Mouse (Mus musculus) embryo, embryonic 9.5 days (tissue): Measurements from ENCODE around the gene Celf2.

Experiments
- DNase-seq: peaks from one replicate; pipeline ENCODE4 v3.0.0-alpha.2; 2017; ENCODE audit errors: extremely low spot score

The Celf2 gene

DNA sequence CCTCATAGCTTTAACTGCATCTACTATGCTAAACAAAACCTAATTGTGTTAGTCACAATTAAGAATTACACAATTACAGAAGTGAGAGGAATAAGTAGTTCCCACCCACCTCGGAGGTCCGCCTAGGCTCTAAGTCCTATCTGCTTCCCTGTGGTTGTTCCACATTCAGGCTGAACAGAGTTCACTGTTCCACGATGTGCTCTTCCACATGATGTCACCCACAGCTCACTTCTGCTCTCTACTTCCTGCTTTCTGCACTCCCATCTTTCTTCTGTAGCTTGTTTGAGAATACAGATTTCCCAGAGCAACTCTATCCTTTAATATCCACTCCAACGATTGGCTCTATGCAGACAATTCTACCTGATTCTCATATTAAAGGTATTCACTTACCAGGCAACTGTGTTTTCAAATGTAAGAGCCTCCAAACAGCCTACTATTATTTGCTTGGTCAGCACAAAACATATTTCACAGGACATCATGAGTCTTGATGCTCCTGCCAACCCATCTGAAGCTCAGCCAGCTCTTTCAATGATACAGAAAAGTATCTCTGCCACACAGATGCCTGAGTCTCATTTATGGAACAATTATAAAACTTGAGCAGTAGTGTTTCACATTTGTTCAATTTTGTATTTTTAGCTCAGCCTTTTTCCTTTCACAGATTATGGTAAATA, 769.2 kb downstream of the Celf2 start:
- no peak for DNase-seq

DNA sequence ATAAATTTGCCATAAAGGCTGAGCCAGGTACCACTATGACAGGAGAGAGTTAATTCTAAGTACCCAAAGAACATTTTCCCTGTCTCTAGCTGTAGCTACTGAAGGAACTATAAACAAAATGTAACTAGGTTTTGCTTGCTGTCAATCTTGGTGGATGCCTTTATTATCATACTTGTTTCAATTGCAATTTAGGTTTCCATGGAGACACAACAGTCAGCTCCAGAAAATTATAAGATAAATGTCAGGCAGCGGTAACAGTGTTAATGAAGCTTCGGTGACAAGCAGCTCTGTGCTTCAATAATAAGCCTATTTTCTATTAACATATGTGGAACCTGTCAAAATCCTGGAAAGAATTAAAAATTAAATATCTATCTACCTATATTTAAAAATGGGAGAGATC, 777.3 kb downstream of the Celf2 start:
- no peak for DNase-seq

DNA sequence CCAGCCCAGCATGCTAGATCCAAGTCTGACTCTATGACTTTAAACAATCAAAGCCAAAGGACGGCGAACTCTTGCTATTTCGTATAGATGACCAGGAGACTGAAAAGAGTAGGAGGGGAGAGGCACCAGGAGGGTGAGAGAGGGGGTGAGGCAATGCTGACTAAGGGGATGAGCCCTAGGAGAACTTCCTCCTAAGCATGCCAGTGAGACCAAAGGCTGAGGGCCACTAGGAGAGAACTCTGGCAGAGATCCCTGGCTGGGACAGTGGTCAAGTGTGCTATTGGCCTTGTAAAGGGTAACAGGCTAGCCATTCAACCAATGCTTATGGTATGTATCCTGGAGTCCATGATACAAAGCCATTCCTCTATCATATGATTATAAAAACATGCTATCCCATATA, 778.5 kb downstream of the Celf2 start:
- DNase-seq, result no peak

DNA sequence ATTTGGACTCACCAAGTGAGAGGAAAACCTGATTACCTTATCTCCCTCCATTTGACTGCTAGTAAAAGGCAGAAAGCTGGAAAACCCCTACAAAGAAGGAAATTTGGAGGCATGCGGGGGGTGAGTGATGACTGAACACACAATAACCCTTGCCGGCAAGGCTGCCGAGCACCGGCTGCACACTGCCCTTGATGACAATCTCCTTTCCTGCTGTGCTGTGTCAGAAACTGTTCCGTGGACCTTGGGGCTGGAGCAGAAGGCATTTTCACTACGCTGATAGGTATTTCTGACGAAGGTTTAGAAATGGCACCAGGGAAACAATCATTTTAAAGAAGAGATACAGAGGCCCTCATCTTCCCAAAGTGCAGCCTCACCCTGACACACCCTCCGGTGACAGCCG, 779.4 kb downstream of the Celf2 start:
- no peak for DNase-seq

DNA sequence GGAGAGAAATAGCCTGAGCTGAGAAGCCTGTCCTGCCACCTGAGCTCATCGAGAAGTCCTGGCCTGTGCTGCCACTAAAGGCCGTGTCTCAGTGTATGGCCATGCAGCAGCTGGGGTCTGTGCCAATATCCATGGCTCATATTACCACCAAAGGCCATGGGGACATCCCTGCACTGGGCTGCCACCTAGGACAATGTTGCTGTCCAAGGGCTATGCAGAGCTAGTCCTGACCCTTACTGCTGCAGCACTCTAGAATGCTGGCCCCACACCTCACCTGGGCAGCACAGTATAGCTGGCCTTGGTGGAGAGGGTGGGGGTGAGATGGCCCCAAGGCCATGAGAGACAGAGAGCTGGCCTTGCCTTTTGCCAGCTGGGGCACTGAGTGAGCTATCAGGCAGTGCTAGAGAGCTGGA, 780.5 kb downstream of the Celf2 start:
- DNase-seq, result no peak

DNA sequence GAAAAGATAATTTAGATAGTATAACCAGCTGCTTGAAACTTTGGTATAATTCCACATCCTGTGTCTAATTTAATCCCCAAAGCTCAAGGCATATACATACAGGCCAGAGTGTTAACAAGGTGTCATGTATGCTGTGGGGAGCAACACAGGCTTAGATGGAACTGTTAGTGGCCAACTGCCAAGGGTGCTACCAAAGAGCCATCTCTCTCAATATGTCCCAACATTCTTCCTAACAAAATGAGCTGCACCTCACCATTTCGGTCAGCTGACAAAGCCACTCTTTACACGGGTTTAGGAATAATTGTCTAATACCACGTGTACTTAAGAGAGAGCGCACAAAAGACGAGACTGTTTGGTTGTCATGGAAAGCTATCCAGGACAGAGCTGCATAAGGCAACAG, 782.0 kb downstream of the Celf2 start:
- DNase-seq, result no peak

DNA sequence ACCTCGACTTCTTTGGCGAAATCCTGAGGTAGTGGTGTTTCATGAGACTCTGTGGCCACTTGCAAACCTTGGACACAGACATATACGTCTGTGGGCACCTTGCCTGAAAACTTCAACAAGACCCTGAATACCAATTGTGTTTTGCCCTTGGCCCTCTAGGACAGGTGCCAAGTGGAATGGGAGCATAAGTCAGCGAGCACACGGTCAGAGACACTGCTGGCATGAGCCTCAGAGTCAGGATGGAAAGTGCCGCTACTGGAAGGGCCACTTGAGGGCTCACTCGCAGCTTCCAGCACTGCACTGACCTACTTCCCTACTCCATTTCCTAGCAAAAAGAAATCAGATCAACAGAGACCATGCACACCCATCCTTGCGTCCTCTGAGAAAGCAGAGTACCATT, 783.3 kb downstream of the Celf2 start:
- no peak for DNase-seq

DNA sequence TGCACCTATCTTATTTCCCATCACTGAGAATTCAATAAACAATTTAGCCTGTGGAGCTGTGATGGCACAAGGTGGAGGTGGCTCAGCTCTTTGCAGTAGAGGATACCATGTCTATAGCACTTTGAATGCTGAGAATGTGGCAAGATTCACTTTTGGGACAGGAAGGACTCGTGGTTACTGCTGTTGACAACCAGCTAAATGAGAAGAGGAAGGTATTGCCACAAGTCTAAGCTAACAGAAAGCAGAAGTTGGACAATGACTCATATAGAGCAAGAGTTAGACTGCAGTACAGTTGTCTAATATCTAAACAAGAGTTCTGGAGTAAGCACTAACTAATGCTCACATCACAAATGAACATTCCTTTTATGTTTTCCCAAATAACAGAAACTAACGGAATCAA, 785.8 kb downstream of the Celf2 start:
- no peak for DNase-seq

DNA sequence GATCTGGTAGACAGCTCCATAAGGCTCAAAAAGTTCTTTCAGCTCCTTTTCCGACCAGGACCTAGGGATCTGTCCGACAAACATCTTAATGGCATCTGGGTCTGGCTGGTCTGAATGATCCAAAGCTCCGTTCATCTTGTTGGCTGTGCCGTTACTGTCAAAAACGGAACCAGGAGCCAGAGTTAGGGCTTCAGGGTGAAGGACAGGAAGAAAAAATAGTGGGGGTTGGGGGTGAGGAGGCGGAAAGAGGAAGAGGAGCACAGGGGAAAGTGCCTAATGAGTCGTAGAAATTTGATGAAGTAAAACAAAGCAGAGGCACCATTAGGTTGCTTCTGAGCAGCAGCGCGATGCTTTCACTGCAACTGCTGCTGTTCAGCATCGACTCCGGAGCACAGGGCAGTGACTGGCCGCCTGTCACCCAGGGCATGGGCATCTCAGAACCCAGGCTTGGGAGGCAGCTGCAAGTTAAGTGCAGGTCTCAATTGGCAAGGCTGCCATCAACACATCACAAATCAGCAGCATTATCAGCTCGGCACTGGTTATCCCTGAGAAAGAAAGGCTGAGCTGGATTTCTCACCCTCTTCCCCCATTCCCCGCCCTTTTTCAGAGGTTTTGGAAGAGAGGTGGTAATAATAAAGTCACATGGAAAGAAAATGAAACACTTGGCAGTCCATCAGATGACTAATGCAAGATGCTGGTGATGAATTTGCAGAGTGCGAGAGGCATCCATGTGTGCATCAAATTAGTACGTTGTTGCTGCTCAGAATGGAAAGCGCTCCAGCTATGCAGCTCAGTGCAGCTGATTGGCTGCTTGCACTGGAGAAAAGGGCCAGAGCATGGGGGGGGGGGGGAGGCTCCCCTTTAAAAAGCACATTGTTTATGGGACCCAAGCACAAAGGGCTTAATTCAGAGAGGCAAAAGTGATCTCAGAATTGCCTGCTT, 787.6 kb downstream of the Celf2 start:
- DNase-seq, result peak; percentile 36

DNA sequence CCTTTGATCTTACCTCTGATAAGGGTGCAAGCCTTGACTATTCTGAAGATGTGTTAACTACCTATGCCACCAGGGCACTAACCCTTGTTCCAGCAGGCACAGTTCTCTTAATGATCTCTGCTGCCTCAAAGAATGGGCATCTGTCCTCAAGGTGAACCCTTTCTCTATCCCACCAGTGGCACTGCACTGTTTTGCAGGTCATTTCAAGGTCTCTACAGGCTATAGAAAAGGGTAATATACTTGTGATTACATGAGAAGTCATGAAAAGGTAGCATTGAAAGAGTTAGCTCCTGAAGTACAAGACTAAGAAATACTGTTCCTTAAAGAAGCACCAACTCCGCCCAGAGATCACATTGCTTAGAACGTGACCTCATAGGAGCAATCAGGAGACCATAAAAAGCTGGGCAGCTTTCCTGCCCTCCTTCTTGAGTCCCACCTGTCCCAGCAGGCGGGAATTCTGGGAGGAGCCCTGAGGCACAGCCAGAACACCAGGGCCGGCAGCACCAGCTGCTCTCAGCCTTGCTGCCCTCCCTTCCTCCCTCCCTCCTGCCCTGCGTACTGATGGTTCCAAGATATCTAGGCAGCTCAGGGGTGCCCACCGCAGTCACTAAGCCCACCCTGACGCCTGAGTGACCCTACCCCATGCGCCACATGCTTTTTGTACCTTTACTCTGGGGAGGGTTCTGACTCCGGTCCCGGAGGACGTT, 788.5 kb downstream of the Celf2 start:
- peak; percentile 37 for DNase-seq

DNA sequence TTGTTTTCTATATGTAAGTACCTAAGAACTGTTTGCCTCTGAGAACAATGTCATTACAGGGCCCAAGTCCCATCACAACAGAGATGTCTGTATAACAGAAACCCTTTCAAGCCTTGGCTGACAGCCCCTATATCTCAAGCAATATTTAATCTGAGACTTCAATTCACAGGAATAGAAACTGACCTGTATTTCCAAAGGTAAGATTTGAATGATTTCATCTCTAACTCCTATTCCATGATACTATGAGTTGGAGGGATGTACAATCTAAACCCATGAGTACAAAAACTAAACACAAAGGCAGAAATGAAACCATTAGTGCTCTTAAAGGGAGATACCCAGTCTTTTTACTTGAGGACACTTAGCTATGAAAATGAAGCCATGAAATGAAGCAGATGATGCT, 790.5 kb downstream of the Celf2 start:
- DNase-seq, result no peak

DNA sequence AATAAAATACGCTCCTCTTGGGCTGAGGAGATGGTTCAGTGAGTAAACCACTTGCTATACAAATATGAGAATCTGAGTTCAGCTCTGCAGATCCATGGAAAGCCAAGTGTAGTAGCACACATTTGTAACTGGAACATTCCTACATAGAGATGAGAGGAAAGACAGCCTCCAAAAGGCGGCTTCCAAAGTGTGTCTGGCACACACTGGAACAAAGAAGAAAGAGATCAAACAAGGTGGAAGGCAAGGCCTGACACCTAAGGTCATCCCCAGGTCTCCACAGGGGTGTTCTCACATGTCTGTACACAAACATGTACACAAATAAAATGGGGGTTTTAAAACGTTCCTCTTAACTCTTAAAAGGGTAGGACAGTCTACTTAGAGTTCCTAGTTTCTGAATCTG, 791.4 kb downstream of the Celf2 start:
- DNase-seq, result no peak

DNA sequence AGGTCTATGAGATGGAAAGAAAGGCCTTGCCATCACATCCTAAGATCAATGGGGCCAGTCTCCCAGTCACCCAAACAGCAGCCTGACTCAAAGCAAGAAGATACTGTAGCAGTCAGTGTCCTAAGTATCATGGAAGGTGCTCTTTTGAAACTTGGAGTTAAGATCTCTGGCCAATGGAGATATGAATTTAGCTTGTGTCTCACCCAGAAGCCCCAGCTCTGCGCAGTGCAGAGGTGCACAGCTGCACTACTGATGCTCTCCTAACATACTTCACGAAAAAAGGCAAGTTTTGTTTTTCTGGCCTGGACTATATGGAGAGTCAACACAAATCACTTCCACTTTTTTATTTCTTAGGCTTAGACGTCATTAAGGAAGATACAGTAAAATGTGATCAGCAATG, 793.8 kb downstream of the Celf2 start:
- DNase-seq, result no peak

DNA sequence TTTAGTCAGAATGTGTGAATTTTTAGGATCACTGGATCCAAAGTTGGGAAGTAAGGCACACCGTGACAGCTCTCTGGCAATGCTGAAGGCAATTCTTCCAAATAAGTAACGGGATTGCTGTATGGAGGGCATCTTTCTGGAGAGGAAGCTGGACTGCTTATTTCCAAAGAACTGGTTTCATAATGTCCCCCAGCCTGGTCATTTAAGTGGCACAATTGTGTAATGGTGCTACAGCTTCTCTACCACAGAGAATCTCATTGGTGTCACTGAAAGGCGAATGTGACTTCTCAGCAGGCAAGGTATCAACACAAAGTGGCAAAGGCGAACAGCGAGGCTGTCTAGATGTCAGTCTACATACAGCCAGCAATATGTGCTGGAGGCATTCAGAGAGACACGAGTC, 795.8 kb downstream of the Celf2 start:
- no peak for DNase-seq

DNA sequence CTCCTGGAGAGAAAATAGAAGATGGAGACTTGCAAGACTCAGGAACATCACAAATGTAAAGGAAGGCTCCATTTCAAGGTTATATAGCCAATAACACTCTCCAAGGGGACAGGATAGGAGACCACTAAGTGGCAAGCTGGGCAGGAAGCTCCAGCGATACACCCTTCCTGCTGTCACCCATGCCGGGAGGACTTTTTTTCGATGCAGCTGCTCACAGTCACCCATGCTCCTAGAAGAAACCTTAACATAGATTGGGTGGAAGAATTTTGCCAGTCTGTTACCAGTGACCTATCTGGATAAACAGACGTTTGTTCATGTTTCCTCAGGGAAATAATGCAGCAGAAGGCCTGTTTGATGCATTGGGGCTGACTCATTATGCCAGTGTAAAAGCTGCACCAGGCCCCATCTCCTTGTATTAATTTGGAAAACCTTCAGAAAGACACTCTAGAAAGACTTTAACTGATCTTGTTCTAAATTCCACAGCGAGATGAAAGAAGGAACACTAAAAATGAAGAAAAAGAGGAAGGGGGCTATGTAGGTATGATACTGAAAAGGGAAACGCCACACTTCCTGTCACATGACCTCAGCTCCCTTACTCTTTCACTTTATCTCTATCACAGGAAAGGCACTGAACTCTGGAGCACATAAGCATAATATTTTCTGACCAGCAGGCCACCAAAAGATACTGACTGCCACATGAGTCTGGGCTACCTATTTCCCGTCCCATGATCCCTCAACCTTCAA, 798.5 kb downstream of the Celf2 start:
- no peak for DNase-seq

DNA sequence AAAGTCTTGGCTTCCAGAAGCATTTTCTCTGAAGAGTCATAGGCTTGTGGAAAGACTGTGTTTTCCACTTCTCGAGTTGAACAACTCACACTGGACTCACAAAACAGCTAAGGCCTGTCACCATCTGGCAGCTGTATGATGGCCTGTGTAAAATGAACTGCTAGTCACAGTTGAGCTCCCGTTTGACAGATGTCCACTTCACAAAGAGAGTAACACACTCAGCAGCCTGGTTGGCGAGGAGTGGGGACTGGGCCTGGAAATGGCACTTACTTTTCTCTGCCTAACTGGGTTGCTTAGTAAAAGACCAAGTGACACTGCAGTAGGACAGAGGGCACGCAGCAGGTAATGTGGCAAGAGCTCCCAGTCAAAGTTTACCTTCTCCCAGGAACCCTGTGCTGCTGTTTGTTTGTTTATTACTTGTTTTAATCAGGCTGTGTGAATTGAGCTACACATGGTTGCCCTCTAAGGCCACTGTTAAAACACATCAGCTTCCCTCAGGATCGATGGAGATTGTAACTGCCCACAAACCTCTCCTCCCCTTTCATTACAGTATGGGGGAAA, 801.3 kb downstream of the Celf2 start:
- DNase-seq, result no peak

DNA sequence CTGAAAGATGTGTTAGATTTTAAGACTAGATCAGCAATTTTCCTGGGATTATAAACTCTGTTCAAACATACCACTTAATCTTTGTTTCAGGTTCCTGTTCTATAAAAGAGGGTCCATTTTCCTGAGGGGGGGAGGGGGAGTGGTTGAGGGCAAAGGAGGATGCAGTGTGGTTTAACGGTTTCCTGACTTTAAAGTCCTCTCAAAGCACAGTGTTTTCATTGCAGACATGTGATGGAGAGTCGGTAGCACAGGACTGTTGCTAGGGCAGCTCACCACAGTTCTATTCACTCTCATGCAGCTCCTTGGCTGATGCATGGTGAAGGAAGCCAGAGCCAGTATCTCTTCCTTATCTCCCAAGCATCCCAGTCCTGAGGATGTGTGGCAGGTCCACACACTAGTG, 802.1 kb downstream of the Celf2 start:
- no peak for DNase-seq

DNA sequence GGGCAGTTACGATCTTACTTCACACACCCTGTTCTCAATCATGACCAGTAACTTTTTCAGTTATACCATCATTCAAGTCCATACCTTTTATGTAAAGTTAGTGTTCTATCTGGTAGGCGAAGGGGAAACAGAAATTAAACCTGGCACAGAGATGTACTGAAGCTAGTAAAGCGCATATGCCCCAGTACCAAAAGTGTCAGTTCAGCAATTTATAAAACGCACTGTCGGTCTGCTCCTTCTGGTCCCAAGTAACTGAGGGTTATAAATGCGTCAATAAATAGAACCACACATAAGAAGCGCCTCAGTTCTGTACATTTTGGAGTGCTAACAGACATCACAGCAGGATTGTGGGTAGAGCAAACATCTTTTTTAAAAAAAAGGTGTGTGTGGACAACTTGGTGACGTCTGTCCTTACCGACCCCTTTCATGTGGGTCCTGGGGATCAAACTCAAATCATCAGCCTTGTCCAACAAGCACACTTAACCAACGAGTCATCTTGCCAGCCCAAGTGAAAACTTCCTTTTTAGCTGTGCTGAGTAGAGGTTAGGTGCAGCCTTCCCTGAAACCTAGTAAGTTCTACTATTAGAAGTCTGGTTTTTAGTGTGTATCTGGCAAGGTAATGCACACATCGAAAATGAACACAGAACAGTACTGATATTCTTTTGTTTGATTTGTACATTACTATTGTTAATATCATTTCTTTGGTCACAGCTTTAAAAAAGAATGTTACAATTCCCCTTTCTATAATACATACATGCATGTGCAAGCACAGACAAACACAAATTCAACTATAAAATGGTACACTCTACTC, 803.2 kb downstream of the Celf2 start:
- no peak for DNase-seq

DNA sequence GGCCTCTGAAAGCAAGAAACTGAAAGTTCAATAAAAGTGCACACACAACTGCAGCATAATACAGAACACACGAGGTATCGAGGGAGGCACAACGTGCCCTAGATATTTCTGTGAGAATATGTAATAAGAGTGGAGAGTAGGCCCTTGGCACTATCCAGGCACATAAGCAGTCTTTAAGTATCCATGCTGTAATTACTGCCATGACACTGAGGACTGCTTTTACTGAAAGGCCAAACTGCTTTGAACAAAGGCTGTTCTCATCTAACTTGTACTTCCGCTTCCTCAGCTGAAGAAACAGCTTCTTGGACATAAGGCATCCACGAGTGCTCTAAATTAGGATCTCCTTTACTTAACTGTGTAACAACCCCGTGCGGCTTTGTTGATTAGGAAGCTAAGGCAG, 803.9 kb downstream of the Celf2 start:
- DNase-seq, result no peak

DNA sequence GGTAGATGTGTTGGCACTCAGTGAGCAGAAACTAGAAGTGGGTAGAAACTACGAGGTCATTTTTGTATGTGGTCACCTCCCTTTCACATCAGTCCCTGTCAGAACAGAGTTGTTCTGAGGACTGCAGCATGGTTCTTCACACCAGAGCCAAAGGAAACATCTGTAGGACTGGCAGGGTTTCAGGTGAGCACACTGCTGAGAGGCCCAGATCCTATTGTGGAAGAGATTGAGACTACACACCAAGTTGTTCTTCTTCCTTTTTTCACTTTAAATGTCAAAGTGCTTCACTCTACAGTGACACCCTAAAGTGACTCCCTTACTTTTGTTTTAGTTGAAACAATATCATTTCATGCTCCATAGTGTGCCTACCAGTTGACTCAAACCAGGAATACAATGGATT, 804.6 kb downstream of the Celf2 start:
- DNase-seq, result no peak

DNA sequence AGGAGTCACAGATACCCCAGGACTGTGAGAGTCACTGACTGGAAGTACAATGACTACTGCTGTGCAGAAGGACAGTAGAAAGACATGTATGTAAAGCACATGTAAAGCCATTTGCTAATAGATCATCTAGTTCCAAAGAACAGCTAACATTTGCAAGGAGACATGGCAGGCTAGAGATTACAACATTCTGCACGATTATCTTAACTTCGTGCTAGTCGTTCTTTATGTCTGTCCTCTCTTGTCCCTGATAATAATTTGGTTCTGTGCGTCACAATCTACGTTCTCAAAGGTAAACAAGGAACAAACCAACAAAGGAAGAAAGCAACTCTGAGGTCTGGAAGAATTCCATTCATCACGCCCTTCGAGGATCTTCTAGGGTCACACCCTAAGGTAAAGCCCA, 805.0 kb downstream of the Celf2 start:
- DNase-seq, result no peak
